In genomic region chr7:84528796-84529533, GRCm38 (mm10) we compare ENCODE assay signal across 8 mouse cellular contexts. TPM values are rescaled to one million over a fixed set of nuclear protein-coding genes. Genes with fewer than 3 reads are reported as not detected.
DNase-seq lines count a peak whose midpoint lies in the region; ATAC-seq and TF ChIP-seq lines count a peak whose summit lies in the region.

TSS of gene Gm2115 (plus strand) at chr7:84528954.

- peak within 1 kb of the TSS; percentile 96 for H3K4me2 ChIP-seq in forebrain, embryonic 12.5 days
- peak within 1 kb of the TSS; percentile 68 for H3K4me2 ChIP-seq in intestine, embryonic 14.5 days (ENCODE audit: low read length)
- H3K4me2 ChIP-seq in midbrain, embryonic 12.5 days (replicated peaks) = peak within 1 kb of the TSS; percentile 92

- H3K4me3 ChIP-seq in forebrain, embryonic 12.5 days (replicated peaks) = peak within 1 kb of the TSS; percentile 54
- H3K4me3 ChIP-seq in intestine, embryonic 14.5 days (ENCODE audit: low read depth, low read length) = peak within 1 kb of the TSS; percentile 22
- H3K4me3 ChIP-seq in midbrain, embryonic 12.5 days = peak within 1 kb of the TSS; percentile 53
- H3K4me3 ChIP-seq in testis, adult 2 months (ENCODE audit: control insufficient read depth, low read depth, low read length) = peak within 1 kb of the TSS; percentile 8

- H3K27ac ChIP-seq in forebrain, embryonic 12.5 days = no peak within 1 kb of the TSS
- H3K27ac ChIP-seq in intestine, embryonic 14.5 days (ENCODE audit: low read depth) = no peak within 1 kb of the TSS
- H3K27ac ChIP-seq in midbrain, embryonic 12.5 days (replicated peaks) = no peak within 1 kb of the TSS
- no peak within 1 kb of the TSS for H3K27ac ChIP-seq in testis, adult 2 months (ENCODE audit: control insufficient read depth, insufficient read depth, low read depth, low read length)

- intact Hi-C loops in left cerebral cortex, postnatal 36 days (cut with DNase I) = loop anchor here (10.0 kb wide), 1 partner anchor 74 kb away; no protein-coding TSS in a partner anchor

- H3K36me3 ChIP-seq in forebrain, embryonic 12.5 days (replicated peaks) = no peaks in the 10 kb centered on the region
- no peaks in the 10 kb centered on the region for H3K36me3 ChIP-seq in intestine, embryonic 14.5 days (ENCODE audit: control insufficient read depth, insufficient read depth, low read length)
- H3K36me3 ChIP-seq in midbrain, embryonic 12.5 days = no peaks in the 10 kb centered on the region
- H3K36me3 ChIP-seq in testis, adult 2 months (ENCODE audit: control insufficient read depth, insufficient read depth, low read length) = no peaks in the 10 kb centered on the region

- peak; percentile 25 for DNase-seq in ES-CJ7 (ENCODE audit: low read depth, low spot score)
- DNase-seq in adrenal gland, postnatal 10 days = peak; percentile 85
- DNase-seq in intestine, embryonic 14.5 days (ENCODE audit: low spot score) = peak; percentile 71
- peak; percentile 37 to 61 for DNase-seq in left cerebral cortex, postnatal 36 days (ENCODE audit: low spot score in 2 of 2)

- H3K9ac ChIP-seq in forebrain, embryonic 12.5 days = peak within 1 kb of the TSS; percentile 58
- H3K9ac ChIP-seq in intestine, embryonic 14.5 days (ENCODE audit: low read length) = peak within 1 kb of the TSS; percentile 23; the same call in 1 of the 2 replicates
- peak within 1 kb of the TSS; percentile 60 for H3K9ac ChIP-seq in midbrain, embryonic 12.5 days (replicated peaks)

- peak; percentile 89 for ATAC-seq in forebrain, embryonic 12.5 days (ENCODE audit: low FRiP score)
- peak; percentile 62; the same call in 1 of the 2 replicates for ATAC-seq in intestine, embryonic 14.5 days (replicated peaks; ENCODE audit: low FRiP score, low TSS enrichment, low read depth)
- ATAC-seq in midbrain, embryonic 12.5 days (ENCODE audit: low FRiP score, low read depth) = peak; percentile 94
- ATAC-seq in megakaryocyte, adult 5-6 weeks (ENCODE audit: poor library complexity, severe bottlenecking) = no peak

- no peak for TF ChIP-seq POLR2A in testis, adult 2 months (IDR thresholded peaks at IDR 0.05; ENCODE audit: control insufficient read depth, low read depth, low read length)

- WGBS in forebrain, embryonic 12.5 days = 1% methylated on average over 52 of the region's 52 CpGs
- 1% methylated on average over 47 of the region's 52 CpGs for WGBS in intestine, embryonic 14.5 days
- whole genome bisulfite sequencing in midbrain, embryonic 12.5 days = 2% methylated on average over 52 of the region's 52 CpGs

- no peak for TF ChIP-seq CTCF in testis, adult 2 months (IDR thresholded peaks at IDR 0.05; ENCODE audit: control insufficient read depth, insufficient read depth, insufficient replicate concordance, low read depth, low read length)

- no peaks in the 10 kb centered on the region for H3K9me3 ChIP-seq in forebrain, embryonic 12.5 days
- no peaks in the 10 kb centered on the region for H3K9me3 ChIP-seq in intestine, embryonic 14.5 days (ENCODE audit: control insufficient read depth, low read length)
- H3K9me3 ChIP-seq in midbrain, embryonic 12.5 days = no peaks in the 10 kb centered on the region

- peaks cover 29% of the 10 kb centered on the region for H3K27me3 ChIP-seq in forebrain, embryonic 12.5 days
- H3K27me3 ChIP-seq in intestine, embryonic 14.5 days (replicated peaks; ENCODE audit: control insufficient read depth, insufficient read depth, low read length) = peaks cover 18% of the 10 kb centered on the region
- peaks cover 26% of the 10 kb centered on the region for H3K27me3 ChIP-seq in midbrain, embryonic 12.5 days
- H3K27me3 ChIP-seq in testis, adult 2 months (ENCODE audit: control insufficient read depth, insufficient read depth, low read length) = no peaks in the 10 kb centered on the region

- H3K4me1 ChIP-seq in forebrain, embryonic 12.5 days = peaks cover 7% of the 10 kb centered on the region
- no peaks in the 10 kb centered on the region; the same call in 1 of the 2 replicates for H3K4me1 ChIP-seq in intestine, embryonic 14.5 days (replicated peaks; ENCODE audit: control insufficient read depth, insufficient read depth, low read length)
- H3K4me1 ChIP-seq in midbrain, embryonic 12.5 days = peaks cover 7% of the 10 kb centered on the region
- H3K4me1 ChIP-seq in testis, adult 2 months (ENCODE audit: control insufficient read depth, insufficient read depth, low read length) = peaks cover 6% of the 10 kb centered on the region

RNA-seq across cellular contexts. Expression of gene Gm2115, which starts in this region (rescaled TPM):
- 10 to 100 TPM; 10.1 to 10.2 TPM for total RNA-seq in adrenal gland, postnatal 10 days (2021)
- polyA plus RNA-seq in forebrain, embryonic 12.5 days (2016; fragmentation: Nextera tagmentation; extraction: Ambion mirVana) = 0.23 TPM in 2 replicates
- 1.2 and 1.4 TPM in 2 replicates for polyA plus RNA-seq in intestine, embryonic 14.5 days (2014; fragmentation: Nextera tagmentation; extraction: Ambion mirVana)
- total RNA-seq in left cerebral cortex, postnatal 36 days (2021) = 1 to 10 TPM; 4.6 to 4.8 TPM
- polyA plus RNA-seq in midbrain, embryonic 12.5 days (2016; fragmentation: Nextera tagmentation; extraction: Ambion mirVana) = 0.56 and 0.91 TPM in 2 replicates
- 0.02 TPM in 1 of 2 replicates, not detected in the other for polyA plus RNA-seq in testis, adult 2 months (2012; rRNA removed)
- total RNA-seq in megakaryocyte, adult 5-6 weeks (2015) = not detected in 2 replicates
- not detected in 2 replicates for total RNA-seq in megakaryocyte, adult 5-6 weeks (2017)

Comparison
In these comparisons a context has a peak if more than half of its experiments do, and no peak if none do; other contexts are left out.
1. RNA of gene Gm2115 (total RNA-seq): 10.1 to 10.2 TPM in adrenal gland, postnatal 10 days and 4.6 to 4.8 TPM in left cerebral cortex, postnatal 36 days; not detected in megakaryocyte, adult 5-6 weeks; every median in the first group is over 4 times any median in the second.
2. Peak in ATAC-seq, H3K4me3 ChIP-seq, H3K9ac ChIP-seq and H3K4me2 ChIP-seq in forebrain, embryonic 12.5 days; RNA of the gene not detected or under 1 TPM.
3. Peak in ATAC-seq, H3K4me3 ChIP-seq, H3K9ac ChIP-seq and H3K4me2 ChIP-seq in midbrain, embryonic 12.5 days; RNA of the gene not detected or under 1 TPM.
4. DNase-seq: peak in every context shown above with its lines; median percentile 85 in adrenal gland, postnatal 10 days; 71 in intestine, embryonic 14.5 days; 49 in left cerebral cortex, postnatal 36 days; 25 in ES-CJ7.
5. Peak in every context shown above with its lines, with median percentiles within 50 percentile points of each other: H3K4me2 ChIP-seq, H3K4me3 ChIP-seq and H3K9ac ChIP-seq.